Mouse (Mus musculus): ENCODE results near the gene Pcsk5. TPM values are rescaled to one million over a fixed set of nuclear protein-coding genes. Genes with fewer than 3 reads are reported as not detected.

Pcsk5 gene
- 5.0 and 6.4 TPM in 2 replicates for polyA plus RNA-seq (2012; rRNA removed)

DNA sequence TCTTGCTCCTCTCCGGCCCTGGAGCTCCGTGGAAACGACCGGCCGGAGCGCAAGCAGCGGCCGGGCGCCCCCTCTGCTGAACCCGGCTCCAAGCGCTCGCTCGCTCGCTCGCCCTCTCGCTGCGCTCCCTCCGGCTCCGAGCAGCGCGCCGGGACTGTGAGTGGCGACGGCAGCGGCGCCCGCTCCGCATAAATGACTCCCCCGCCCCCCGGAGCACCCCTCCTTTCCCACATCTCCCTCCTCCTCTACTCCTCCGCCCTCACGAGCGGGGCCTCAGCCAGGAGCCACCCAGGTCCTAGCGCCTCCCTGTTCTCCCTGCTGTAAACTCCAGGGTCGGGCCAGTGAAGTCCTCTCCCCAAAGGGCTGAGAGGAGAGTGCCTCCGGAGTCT, at the start of gene Pcsk5:
Pcsk5 (minus strand) TSS at position 162 of the 389 bp plus-strand sequence.
- peak within 1 kb of the TSS; percentile 66 for H3K4me3 ChIP-seq (ENCODE audit: insufficient read depth, low read length)
- TF ChIP-seq CTCF (IDR thresholded peaks at IDR 0.05; ENCODE audit: extremely low read depth, insufficient read depth, low read length) (no peak), POLR2A (IDR thresholded peaks at IDR 0.05; ENCODE audit: extremely low read depth, insufficient read depth, low read length) (peak; percentile 58)
- H3K4me1 ChIP-seq (ENCODE audit: control insufficient read depth, insufficient read depth, low read length): no peaks in the 10 kb centered on the region
- peak within 1 kb of the TSS; percentile 17; the same call in 1 of the 2 replicates for H3K27ac ChIP-seq (ENCODE audit: insufficient read depth, low read length)

DNA sequence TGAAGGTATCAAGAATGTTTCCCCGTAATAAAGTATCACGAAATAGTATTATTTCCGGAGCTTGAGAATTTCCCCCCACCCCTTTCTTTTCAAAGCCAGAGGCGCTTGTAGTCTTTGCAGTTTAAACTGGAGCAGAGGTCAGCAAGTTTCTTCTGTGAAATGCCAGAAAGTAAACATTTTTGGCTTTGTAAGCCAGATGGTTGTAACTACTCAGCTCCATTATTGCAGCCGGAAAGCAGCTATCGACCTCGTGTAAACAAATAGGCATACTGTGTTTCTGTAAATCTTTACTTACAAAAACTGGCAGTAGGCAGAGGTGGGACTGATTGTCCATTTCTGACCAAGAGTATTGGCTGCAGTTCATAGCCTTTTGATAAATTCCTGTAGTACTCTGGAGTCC, 38.4 kb upstream of the Pcsk5 start:
- TF ChIP-seq POLR2A (IDR thresholded peaks at IDR 0.05; ENCODE audit: extremely low read depth, insufficient read depth, low read length): no peak
- TF ChIP-seq CTCF (IDR thresholded peaks at IDR 0.05; ENCODE audit: extremely low read depth, insufficient read depth, low read length): no peak
- Histone ChIP-seq H3K4me3 (ENCODE audit: insufficient read depth, low read length) (no peak overlapping the region), H3K4me1 (ENCODE audit: control insufficient read depth, insufficient read depth, low read length) (no peaks in the 10 kb centered on the region), H3K27ac (ENCODE audit: insufficient read depth, low read length) (no peak overlapping the region)

DNA sequence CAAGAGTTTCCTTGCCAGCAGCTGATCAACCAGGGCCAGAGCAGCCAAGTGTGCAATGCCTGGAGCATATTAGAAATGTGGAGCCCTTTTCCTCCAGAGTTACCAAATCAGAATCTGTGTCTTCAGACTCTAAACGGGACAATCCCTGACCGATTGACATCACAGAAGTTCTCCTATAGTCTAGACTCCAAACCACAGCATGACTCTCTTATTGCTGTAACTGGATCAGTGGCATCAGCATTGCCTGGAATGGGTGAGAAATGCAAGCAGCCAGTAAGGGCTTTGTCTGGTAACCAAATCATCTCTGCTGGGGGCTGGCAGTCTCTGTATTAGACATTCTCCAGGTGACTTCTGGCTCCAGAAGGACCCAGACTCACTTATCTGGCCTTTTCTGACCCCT, 37.0 kb upstream of the Pcsk5 start:
- no peaks in the 10 kb centered on the region for H3K4me1 ChIP-seq (ENCODE audit: control insufficient read depth, insufficient read depth, low read length)
- TF ChIP-seq POLR2A (IDR thresholded peaks at IDR 0.05; ENCODE audit: extremely low read depth, insufficient read depth, low read length): no peak
- H3K4me3 ChIP-seq (ENCODE audit: insufficient read depth, low read length): no peak overlapping the region
- no peak overlapping the region for H3K27ac ChIP-seq (ENCODE audit: insufficient read depth, low read length)

DNA sequence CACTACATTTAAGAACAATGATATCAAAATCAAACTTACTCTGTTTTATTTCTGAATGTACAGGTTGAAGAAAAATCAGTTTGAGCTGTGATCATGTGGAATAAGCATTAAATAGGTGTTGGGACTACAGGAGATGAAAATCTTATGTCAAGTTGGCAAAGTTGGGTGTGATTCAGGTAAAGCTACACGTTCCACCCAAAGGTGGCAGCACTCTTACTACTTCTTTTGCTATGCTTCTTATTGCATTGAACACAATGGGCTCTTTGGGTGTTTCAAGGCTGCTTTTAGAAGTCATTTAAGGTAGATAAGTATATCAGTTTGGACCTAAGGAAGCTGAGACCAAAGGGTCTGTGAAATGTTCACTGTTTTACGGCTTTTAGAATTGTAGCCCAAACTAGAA, 36.3 kb upstream of the Pcsk5 start:
- no peak overlapping the region for H3K27ac ChIP-seq (ENCODE audit: insufficient read depth, low read length)
- TF ChIP-seq POLR2A (IDR thresholded peaks at IDR 0.05; ENCODE audit: extremely low read depth, insufficient read depth, low read length) (no peak), CTCF (IDR thresholded peaks at IDR 0.05; ENCODE audit: extremely low read depth, insufficient read depth, low read length) (peak; percentile 29; the same call in 1 of the 2 replicates)
- H3K4me3 ChIP-seq (ENCODE audit: insufficient read depth, low read length): no peak overlapping the region
- H3K4me1 ChIP-seq (ENCODE audit: control insufficient read depth, insufficient read depth, low read length): no peaks in the 10 kb centered on the region

DNA sequence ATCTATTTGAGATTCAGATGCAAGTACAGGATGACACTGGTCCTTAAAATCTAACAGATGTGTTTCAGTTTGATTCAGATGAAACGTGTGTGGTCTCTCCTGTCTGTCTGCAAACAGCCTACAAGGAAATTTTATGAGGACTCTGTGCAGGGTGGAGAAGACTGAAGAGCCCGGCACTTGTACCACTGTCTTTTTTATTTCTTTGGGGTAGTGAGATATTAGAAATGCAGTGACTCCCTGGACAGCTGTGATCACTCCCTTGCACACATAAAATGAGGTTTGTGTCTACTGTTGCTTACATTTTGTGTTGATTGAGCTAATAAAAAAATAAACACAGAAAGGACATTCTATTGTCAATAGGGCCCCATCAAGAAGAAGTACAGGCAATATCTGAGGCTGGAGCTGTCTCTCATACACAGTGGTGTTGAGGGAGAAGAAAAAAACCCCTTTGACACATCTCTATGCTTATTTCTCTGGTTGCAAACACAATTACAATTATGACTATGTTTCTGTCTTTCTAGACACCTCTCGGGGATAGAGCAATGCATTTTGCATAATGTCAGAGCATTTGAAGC, 29.0 kb upstream of the Pcsk5 start:
- no peak overlapping the region for H3K27ac ChIP-seq (ENCODE audit: insufficient read depth, low read length)
- no peak overlapping the region for H3K4me3 ChIP-seq (ENCODE audit: insufficient read depth, low read length)
- no peak for TF ChIP-seq CTCF (IDR thresholded peaks at IDR 0.05; ENCODE audit: extremely low read depth, insufficient read depth, low read length)
- TF ChIP-seq POLR2A (IDR thresholded peaks at IDR 0.05; ENCODE audit: extremely low read depth, insufficient read depth, low read length): no peak
- no peaks in the 10 kb centered on the region for H3K4me1 ChIP-seq (ENCODE audit: control insufficient read depth, insufficient read depth, low read length)

DNA sequence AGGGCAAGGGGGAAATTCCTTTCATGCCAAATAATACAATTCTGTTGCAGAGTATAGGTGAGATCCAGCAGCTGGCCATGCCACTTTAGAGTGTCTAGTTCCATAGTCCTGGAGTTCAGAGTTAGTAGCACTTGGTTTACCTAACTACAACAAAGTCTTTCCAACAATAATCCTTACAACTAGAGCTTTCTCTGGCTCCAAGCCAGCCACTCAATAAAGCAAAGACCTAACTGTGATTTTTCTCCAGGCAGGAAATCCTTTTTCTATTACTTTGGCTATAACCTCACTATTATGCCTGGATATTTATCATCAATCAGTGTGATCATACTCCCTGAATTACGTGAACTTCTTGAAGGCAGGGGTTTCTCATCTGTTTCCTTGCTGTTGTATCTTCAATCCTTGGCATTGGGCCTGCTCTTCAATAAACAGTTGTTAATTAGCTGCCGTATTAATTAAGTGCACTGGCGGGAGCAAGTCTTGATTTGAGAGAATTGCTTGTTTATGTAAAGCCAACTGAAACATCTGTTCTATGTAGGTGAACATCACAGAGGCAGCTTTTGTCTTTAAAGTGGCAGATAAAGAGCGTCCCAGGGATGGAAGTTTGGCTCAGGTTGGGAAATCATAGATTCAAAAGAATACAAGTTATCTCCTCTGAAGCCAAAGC, 23.1 kb upstream of the Pcsk5 start:
- H3K4me1 ChIP-seq (ENCODE audit: control insufficient read depth, insufficient read depth, low read length): no peaks in the 10 kb centered on the region
- no peak overlapping the region for H3K27ac ChIP-seq (ENCODE audit: insufficient read depth, low read length)
- TF ChIP-seq POLR2A (IDR thresholded peaks at IDR 0.05; ENCODE audit: extremely low read depth, insufficient read depth, low read length): no peak
- no peak for TF ChIP-seq CTCF (IDR thresholded peaks at IDR 0.05; ENCODE audit: extremely low read depth, insufficient read depth, low read length)
- H3K4me3 ChIP-seq (ENCODE audit: insufficient read depth, low read length): no peak overlapping the region

DNA sequence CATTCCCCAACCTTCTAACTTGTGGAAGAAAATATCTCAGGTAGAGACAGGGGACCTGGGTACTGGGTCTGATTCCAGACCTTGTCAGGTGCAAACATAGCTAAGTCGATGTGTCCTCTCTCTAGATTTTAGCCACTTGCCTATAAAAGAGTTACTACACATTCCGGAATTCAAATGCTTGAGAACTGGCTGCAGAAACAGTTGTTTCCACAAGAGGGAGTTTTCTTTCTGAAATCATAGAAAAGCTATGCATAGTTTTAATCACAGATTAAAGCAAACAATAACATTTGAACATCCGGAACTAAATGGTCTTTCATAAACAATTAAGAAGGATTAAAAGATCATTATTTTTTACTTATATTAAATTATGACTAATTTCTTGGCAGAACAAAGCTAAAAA, 19.3 kb upstream of the Pcsk5 start:
- no peaks in the 10 kb centered on the region for H3K4me1 ChIP-seq (ENCODE audit: control insufficient read depth, insufficient read depth, low read length)
- H3K27ac ChIP-seq (ENCODE audit: insufficient read depth, low read length): no peak overlapping the region
- TF ChIP-seq POLR2A (IDR thresholded peaks at IDR 0.05; ENCODE audit: extremely low read depth, insufficient read depth, low read length) (no peak), CTCF (IDR thresholded peaks at IDR 0.05; ENCODE audit: extremely low read depth, insufficient read depth, low read length) (no peak)
- H3K4me3 ChIP-seq (ENCODE audit: insufficient read depth, low read length): no peak overlapping the region

DNA sequence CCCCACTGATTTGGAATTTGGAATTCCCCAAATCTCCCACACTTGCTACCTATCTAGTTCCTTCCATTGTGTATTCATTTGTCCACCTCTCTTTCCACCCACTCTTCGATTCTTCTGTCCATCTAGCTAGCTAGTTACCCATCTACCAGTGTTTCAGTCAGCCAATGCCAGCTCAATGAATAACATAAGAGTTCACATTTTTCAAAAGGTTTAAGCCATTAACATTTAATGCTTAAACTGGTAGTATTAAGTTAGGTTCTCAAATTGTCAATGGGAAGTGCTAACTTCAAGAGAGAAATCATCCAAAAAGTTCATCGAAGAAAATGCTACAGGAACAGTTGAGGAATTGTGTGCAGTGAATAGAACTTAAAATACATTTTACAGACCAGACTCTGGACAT, 11.0 kb upstream of the Pcsk5 start:
- Histone ChIP-seq H3K27ac (ENCODE audit: insufficient read depth, low read length) (no peak overlapping the region), H3K4me3 (ENCODE audit: insufficient read depth, low read length) (no peak overlapping the region), H3K4me1 (ENCODE audit: control insufficient read depth, insufficient read depth, low read length) (no peaks in the 10 kb centered on the region)
- no peak for TF ChIP-seq POLR2A (IDR thresholded peaks at IDR 0.05; ENCODE audit: extremely low read depth, insufficient read depth, low read length)
- no peak for TF ChIP-seq CTCF (IDR thresholded peaks at IDR 0.05; ENCODE audit: extremely low read depth, insufficient read depth, low read length)

DNA sequence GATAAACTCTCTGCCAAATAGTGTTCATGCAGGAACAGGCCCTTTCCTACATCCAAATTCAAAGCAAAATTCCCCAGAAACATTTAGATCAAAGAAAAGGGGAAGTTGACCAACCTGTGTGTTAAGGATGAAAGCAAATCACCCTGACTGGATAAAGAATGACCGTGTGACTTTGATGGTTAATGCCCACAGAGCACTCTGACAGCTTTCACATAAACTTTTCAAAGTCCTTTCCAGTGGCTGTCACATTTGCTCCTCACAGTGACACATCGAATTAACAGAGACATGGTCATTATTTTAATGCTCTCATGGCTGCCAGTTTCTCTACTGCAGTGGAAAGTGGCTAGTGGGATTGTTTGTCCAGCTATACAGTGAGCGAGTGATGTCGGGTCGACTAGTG, 8.5 kb upstream of the Pcsk5 start:
- TF ChIP-seq CTCF (IDR thresholded peaks at IDR 0.05; ENCODE audit: extremely low read depth, insufficient read depth, low read length) (no peak), POLR2A (IDR thresholded peaks at IDR 0.05; ENCODE audit: extremely low read depth, insufficient read depth, low read length) (no peak)

DNA sequence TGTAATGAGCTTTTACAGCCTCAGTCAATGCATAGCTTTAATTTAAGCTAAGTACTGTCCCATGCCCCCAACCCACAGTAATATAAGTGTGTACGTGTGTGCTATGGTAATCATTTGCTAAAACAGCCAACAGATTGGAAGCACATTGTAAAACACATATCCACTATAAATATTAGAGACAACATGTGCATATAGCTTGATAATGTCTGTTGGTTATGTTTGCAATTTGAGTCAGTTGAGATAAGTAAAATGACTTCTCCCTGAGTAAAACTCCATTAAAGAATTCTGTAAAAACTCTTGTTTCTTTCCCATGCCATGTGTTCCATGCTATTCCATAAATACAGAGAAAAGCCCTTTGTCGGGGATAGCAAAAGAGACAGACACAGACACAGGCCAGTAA, 4.2 kb upstream of the Pcsk5 start:
- TF ChIP-seq POLR2A (IDR thresholded peaks at IDR 0.05; ENCODE audit: extremely low read depth, insufficient read depth, low read length): no peak
- no peak for TF ChIP-seq CTCF (IDR thresholded peaks at IDR 0.05; ENCODE audit: extremely low read depth, insufficient read depth, low read length)
- no peak overlapping the region for H3K4me3 ChIP-seq (ENCODE audit: insufficient read depth, low read length)
- H3K27ac ChIP-seq (ENCODE audit: insufficient read depth, low read length): no peak overlapping the region
- no peaks in the 10 kb centered on the region for H3K4me1 ChIP-seq (ENCODE audit: control insufficient read depth, insufficient read depth, low read length)

More for the DNA sequence above, 8.5 kb upstream of the Pcsk5 start:
- Histone ChIP-seq H3K4me3 (ENCODE audit: insufficient read depth, low read length) (no peak overlapping the region), H3K27ac (ENCODE audit: insufficient read depth, low read length) (no peak overlapping the region), H3K4me1 (ENCODE audit: control insufficient read depth, insufficient read depth, low read length) (no peaks in the 10 kb centered on the region)

Measured in cortical plate, adult 2 months (tissue).